Mouse (Mus musculus) lung, adult 2 months (tissue): Measurements from ENCODE around the gene Mta3.

ENCODE experiments used
- CTCF ChIP-seq: fragments of 200-500 bp; IDR thresholded peaks from 2 replicates; pipeline ENCODE4 v1.5.1; 2011; ENCODE audit warnings: mild to moderate bottlenecking, low read length, control low read depth; ENCODE audit not compliant: insufficient read depth
- POLR2A ChIP-seq: fragments of 200-500 bp; IDR thresholded peaks from 2 replicates; pipeline ENCODE4 v1.6.1; 2011; ENCODE audit warnings: low read depth, mild to moderate bottlenecking, control low read depth, low read length, borderline replicate concordance; ENCODE audit errors: extremely low read depth

DNA sequence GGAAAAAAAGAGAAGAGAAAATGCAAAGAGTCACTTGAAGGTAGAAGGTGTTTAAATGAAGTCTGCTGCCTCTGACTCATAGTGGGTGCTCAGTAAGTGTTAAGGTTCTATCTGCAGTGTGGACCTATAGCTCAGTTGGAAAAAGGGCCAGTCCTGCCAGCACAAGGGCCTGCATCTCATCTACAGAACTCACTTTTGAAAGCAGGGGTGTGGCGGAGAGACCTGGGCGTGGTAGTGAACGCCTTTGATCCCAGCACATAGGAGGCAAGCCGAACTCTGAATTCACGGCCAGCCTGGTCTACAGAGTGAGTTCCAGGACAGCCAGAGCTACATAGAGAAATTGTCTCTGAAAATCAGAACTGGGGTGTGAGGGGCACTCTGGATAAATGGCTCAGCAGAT is 104.3 kb downstream of the Mta3 start:
- TF ChIP-seq CTCF, result no peak
- TF ChIP-seq POLR2A, result no peak
